Comparison of ENCODE assay signal across 36 mouse cellular contexts in the genomic region with DNA sequence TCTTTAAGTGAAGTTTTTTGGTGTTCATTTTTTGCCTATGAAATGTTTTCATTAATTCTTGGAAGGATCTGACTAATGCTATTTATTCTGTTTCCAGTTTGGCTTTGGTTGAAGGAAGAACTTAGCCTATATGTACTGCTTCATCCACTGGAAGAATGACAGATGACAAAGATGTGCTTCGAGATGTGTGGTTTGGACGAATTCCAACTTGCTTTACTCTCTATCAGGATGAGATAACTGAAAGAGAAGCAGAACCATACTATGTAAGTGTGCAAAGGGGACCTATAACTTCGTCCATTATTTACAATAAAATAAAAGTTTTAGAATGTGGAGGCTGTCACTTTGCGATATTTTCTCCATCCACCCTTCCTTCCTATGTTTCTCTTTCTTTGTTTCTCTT.
"Had no signal": no experiment of that assay in that cellular context is flagged by ENCODE, and none has a peak within 500 bp of the region (broad histone marks: within the 10 kb centered on the region; RNA-seq: fewer than 3 reads in every experiment).

No protein-coding gene starts in this region.

- DNase-seq: heart, postnatal 10 days; heart, postnatal 14 days; heart, postnatal 36 days; heart, postnatal 4 days; kidney, adult 11 months; kidney, adult 18-20 months; kidney, adult 2 months; kidney, adult 8-10 months; kidney, adult 9 months; kidney, postnatal 10 days; kidney, postnatal 14 days; kidney, postnatal 25 days; kidney, postnatal 36 days; kidney, postnatal 4 days; layer of hippocampus, adult 9-11 months; layer of hippocampus, postnatal 36 days had no signal

- H3K4me3 ChIP-seq: heart, embryonic 10.5 days; heart, embryonic 12.5 days; heart, embryonic 13.5 days; heart, embryonic 15.5 days; hindbrain, embryonic 10.5 days; hindbrain, embryonic 12.5 days; hindbrain, embryonic 13.5 days; hindbrain, embryonic 15.5 days; intestine, embryonic 15.5 days; kidney, embryonic 15.5 days; layer of hippocampus, adult 2 months; left cerebral cortex, adult 2 months had no signal

- H3K27me3 ChIP-seq: heart, embryonic 12.5 days; heart, embryonic 13.5 days; heart, embryonic 15.5 days; hindbrain, embryonic 12.5 days; hindbrain, embryonic 13.5 days; hindbrain, embryonic 15.5 days; intestine, embryonic 15.5 days; kidney, embryonic 15.5 days had no signal

- ATAC-seq: hindbrain, embryonic 16.5 days; inflammation-experienced regulatory T-cells, adult 6 months; intestine, embryonic 15.5 days; intestine, embryonic 16.5 days; intestine, postnatal 0 days had no signal

- H3K9me3 ChIP-seq: heart, embryonic 10.5 days; heart, embryonic 12.5 days; heart, embryonic 13.5 days; heart, embryonic 15.5 days; hindbrain, embryonic 10.5 days; hindbrain, embryonic 12.5 days; hindbrain, embryonic 13.5 days; hindbrain, embryonic 15.5 days; intestine, embryonic 15.5 days; kidney, embryonic 15.5 days had no signal

- H3K4me2 ChIP-seq: heart, embryonic 11.5 days; heart, embryonic 12.5 days; heart, embryonic 13.5 days; heart, embryonic 15.5 days; hindbrain, embryonic 12.5 days; hindbrain, embryonic 13.5 days; hindbrain, embryonic 14.5 days; hindbrain, embryonic 15.5 days; intestine, embryonic 15.5 days; kidney, embryonic 15.5 days had no signal

- H3K27ac ChIP-seq: heart, embryonic 10.5 days; heart, embryonic 13.5 days; heart, embryonic 15.5 days; hindbrain, embryonic 10.5 days; hindbrain, embryonic 12.5 days; hindbrain, embryonic 13.5 days; hindbrain, embryonic 14.5 days; hindbrain, embryonic 15.5 days; hindbrain, postnatal 0 days; intestine, embryonic 15.5 days; kidney, embryonic 15.5 days; kidney, postnatal 0 days; layer of hippocampus, adult 2 months; left cerebral cortex, adult 2 months had no signal

- H3K9ac ChIP-seq: heart, embryonic 12.5 days; heart, embryonic 13.5 days; heart, embryonic 15.5 days; hindbrain, embryonic 12.5 days; hindbrain, embryonic 13.5 days; hindbrain, embryonic 14.5 days; hindbrain, embryonic 15.5 days; intestine, embryonic 15.5 days; kidney, embryonic 15.5 days had no signal

- H3K4me1 ChIP-seq: hindbrain, embryonic 10.5 days; hindbrain, embryonic 12.5 days; hindbrain, embryonic 13.5 days; hindbrain, embryonic 15.5 days; intestine, embryonic 15.5 days had no signal
